Mouse (Mus musculus) lung, embryonic 16.5 days (tissue): ENCODE measurements at regions not wholly inside any gene's neighbourhood (a gene's known extent, or its start where the extent isn't known, plus 50 kb on each side); places are given as distances from the start of the nearest gene placed in this dataset.

ENCODE experiments used
- ATAC-seq: fragments of 200-750 bp; cut with Nextera tagmentation; 2 replicates; pipeline ENCODE4 v1.8.0; 2017; ENCODE audit warnings: low read depth, mild to moderate bottlenecking, moderate library complexity
- H3K27ac ChIP-seq: fragments of 300-500 bp; sonication (generic); 2 replicates; pipeline ENCODE4 v1.5.1; 2014; ENCODE audit warnings: mild to moderate bottlenecking, control low read depth, low read length
- H3K27me3 ChIP-seq: fragments of 300-500 bp; sonication (generic); 2 replicates; pipeline ENCODE4 v1.6.1; 2014; ENCODE audit warnings: low read depth, low read length, mixed read lengths; ENCODE audit not compliant: control insufficient read depth, insufficient read depth
- H3K36me3 ChIP-seq: fragments of 300-500 bp; sonication (generic); 2 replicates; pipeline ENCODE4 v1.6.1; 2014; ENCODE audit warnings: low read length; ENCODE audit not compliant: control insufficient read depth, insufficient read depth
- H3K4me1 ChIP-seq: fragments of 300-500 bp; sonication (generic); replicated peaks from 2 replicates; pipeline ENCODE4 v1.6.1; 2014; ENCODE audit warnings: low read length, mixed read lengths; ENCODE audit not compliant: control insufficient read depth, insufficient read depth
- H3K4me2 ChIP-seq: fragments of 300-500 bp; sonication (generic); 2 replicates; pipeline ENCODE4 v1.6.1; 2014; ENCODE audit warnings: low read depth, low read length, control low read depth
- H3K4me3 ChIP-seq: fragments of 300-500 bp; sonication (generic); 2 replicates; pipeline ENCODE4 v1.5.1; 2014; ENCODE audit warnings: mild to moderate bottlenecking, low read length, control low read depth
- H3K9ac ChIP-seq: fragments of 300-500 bp; sonication (generic); 2 replicates; pipeline ENCODE4 v1.6.1; 2014; ENCODE audit warnings: low read length, control low read depth
- H3K9me3 ChIP-seq: fragments of 300-500 bp; sonication (generic); 2 replicates; pipeline ENCODE4 v1.6.1; 2016; ENCODE audit warnings: low read length; ENCODE audit not compliant: control insufficient read depth
- WGBS: fragments of 180-500 bp; shearing (Covaris S2); extraction: QIAGEN DNeasy Blood & Tissue Kit; methylation state at CpG from one replicate; pipeline ENCODE4 v1.1.7; 2014; 5-methylcytosine and 5-hydroxymethylcytosine counted together

- Histone ChIP-seq H3K4me1 (no peaks in the 10 kb centered on the region), H3K27ac (no peak overlapping the region), H3K4me3 (no peak overlapping the region), H3K9me3 (no peaks in the 10 kb centered on the region), H3K9ac (no peak overlapping the region), H3K36me3 (no peaks in the 10 kb centered on the region), H3K27me3 (no peaks in the 10 kb centered on the region), H3K4me2 (no peak overlapping the region)
- ATAC-seq = no peak
- WGBS = 78% methylated on average over 1 of the region's 1 CpGs
Observed at GRCm38 (mm10) chr2:148133811-148134210, 87.0 kb upstream of the Foxa2 start.

DNA sequence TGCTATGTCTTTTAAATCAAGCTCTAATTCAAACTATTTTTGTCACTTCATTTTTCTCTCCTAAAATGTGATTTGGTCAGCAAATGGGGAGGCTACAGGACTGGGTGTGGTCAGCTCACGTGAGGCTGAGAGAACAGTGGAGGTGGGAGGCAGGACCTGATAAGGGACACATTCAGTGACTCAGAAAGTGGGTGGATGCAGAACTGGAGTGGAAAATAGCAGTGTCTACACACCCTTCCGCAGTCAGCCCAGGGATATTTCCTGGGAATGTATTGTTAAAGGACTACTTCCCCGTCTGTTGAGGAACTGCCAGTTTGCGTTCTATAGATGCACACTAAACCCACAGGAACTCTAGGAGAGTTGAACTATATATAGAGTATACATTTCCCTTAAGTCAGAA, 95.2 kb upstream of the Foxa2 start:
- H3K9me3 ChIP-seq = no peaks in the 10 kb centered on the region
- H3K4me3 ChIP-seq = no peak overlapping the region
- H3K27me3 ChIP-seq = no peaks in the 10 kb centered on the region
- peak; percentile 76 for ATAC-seq
- 57% methylated on average over 4 of the region's 4 CpGs for WGBS
- no peak overlapping the region for H3K27ac ChIP-seq
- H3K4me1 ChIP-seq = no peaks in the 10 kb centered on the region
- no peaks in the 10 kb centered on the region for H3K36me3 ChIP-seq
- no peak overlapping the region for H3K4me2 ChIP-seq
- H3K9ac ChIP-seq = no peak overlapping the region

- Histone ChIP-seq H3K27ac (no peak overlapping the region), H3K4me1 (0 out of 2 replicates have a peak, but pooled peaks cover 2% of the 10 kb centered on the region), H3K9ac (no peak overlapping the region), H3K27me3 (no peaks in the 10 kb centered on the region), H3K9me3 (no peaks in the 10 kb centered on the region), H3K4me3 (no peak overlapping the region), H3K36me3 (no peaks in the 10 kb centered on the region), H3K4me2 (no peak overlapping the region)
- WGBS = 41% methylated on average over 1 of the region's 1 CpGs
- no peak for ATAC-seq
Observed at GRCm38 (mm10) chr2:148144816-148145215, 98.0 kb upstream of the Foxa2 start.

DNA sequence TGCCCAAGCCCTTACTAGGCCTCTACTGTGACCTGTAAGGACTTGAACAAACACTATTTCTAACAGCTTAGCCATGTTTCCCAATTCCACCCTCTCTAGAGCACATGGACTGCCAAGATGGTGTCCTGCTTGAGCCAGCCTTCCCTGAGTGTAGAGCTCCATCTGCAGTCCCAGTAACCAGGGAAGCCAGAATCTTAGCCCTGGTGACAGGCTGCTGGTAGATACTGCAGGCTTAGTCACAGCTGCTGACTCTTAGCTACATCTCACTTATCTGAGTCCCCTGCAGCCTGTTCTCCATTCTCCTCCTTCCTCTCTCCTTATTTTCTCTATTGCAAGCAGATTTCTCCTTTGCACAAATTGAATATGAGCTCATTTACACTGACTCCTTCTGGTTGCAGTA, 101.5 kb upstream of the Foxa2 start:
- no peak overlapping the region for H3K4me2 ChIP-seq
- H3K4me1 ChIP-seq = 0 out of 2 replicates have a peak, but pooled peaks cover 2% of the 10 kb centered on the region
- no peaks in the 10 kb centered on the region for H3K9me3 ChIP-seq
- no peaks in the 10 kb centered on the region for H3K36me3 ChIP-seq
- H3K4me3 ChIP-seq = no peak overlapping the region
- no peak overlapping the region for H3K9ac ChIP-seq
- no peak for ATAC-seq
- H3K27me3 ChIP-seq = no peaks in the 10 kb centered on the region
- no peak overlapping the region for H3K27ac ChIP-seq

- H3K27me3 ChIP-seq = no peaks in the 10 kb centered on the region
- no peak overlapping the region for H3K4me3 ChIP-seq
- H3K9ac ChIP-seq = no peak overlapping the region
- no peaks in the 10 kb centered on the region for H3K9me3 ChIP-seq
- no peak for ATAC-seq
- WGBS = 71% methylated on average over 1 of the region's 1 CpGs
- H3K4me1 ChIP-seq = 0 out of 2 replicates have a peak, but pooled peaks cover 2% of the 10 kb centered on the region
- no peak overlapping the region for H3K4me2 ChIP-seq
- no peaks in the 10 kb centered on the region for H3K36me3 ChIP-seq
- H3K27ac ChIP-seq = no peak overlapping the region
Observed at GRCm38 (mm10) chr2:148149426-148149825, 102.7 kb upstream of the Foxa2 start.

- 56% methylated on average over 6 of the region's 6 CpGs for WGBS
- peak overlapping the region; percentile 25 for H3K27ac ChIP-seq
- H3K4me3 ChIP-seq = no peak overlapping the region
- no peak overlapping the region for H3K9ac ChIP-seq
- peak; percentile 67 for ATAC-seq
- no peaks in the 10 kb centered on the region for H3K4me1 ChIP-seq
- no peak overlapping the region for H3K4me2 ChIP-seq
- H3K9me3 ChIP-seq = no peaks in the 10 kb centered on the region
- no peaks in the 10 kb centered on the region for H3K27me3 ChIP-seq
- no peaks in the 10 kb centered on the region for H3K36me3 ChIP-seq
Observed at GRCm38 (mm10) chr2:148153513-148154271, 106.9 kb upstream of the Foxa2 start.

DNA sequence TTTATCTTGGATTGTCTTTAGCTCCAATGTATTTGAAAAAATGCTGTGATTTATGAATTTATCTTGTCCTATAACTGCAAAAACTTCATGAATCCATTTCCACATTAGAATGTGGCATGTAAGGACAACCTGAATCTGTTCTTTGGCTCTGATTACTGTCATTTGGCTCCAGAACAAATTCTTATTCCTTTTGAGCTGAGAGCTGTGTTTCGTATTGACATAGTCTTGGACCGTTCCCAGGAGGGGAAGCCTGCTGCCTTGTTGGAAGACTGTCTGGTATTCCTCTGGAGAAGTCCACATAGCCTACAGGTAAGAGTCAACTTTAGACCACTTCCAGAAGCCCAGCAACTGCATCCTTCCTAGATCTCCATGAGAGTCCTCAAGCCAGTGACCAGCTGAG, 109.4 kb upstream of the Foxa2 start:
- H3K4me3 ChIP-seq = no peak overlapping the region
- no peaks in the 10 kb centered on the region for H3K27me3 ChIP-seq
- H3K4me1 ChIP-seq = no peaks in the 10 kb centered on the region
- 55% methylated on average over 2 of the region's 2 CpGs for WGBS
- no peaks in the 10 kb centered on the region for H3K9me3 ChIP-seq
- no peak overlapping the region for H3K4me2 ChIP-seq
- H3K36me3 ChIP-seq = no peaks in the 10 kb centered on the region
- H3K27ac ChIP-seq = no peak overlapping the region
- no peak overlapping the region for H3K9ac ChIP-seq
- ATAC-seq = peak; percentile 47; the same call in 1 of the 2 replicates

GRCm38 (mm10) chr2:148159028-148159600, 112.3 kb upstream of the Foxa2 start:
- 66% methylated on average over 8 of the region's 8 CpGs for WGBS
- ATAC-seq = no peak

DNA sequence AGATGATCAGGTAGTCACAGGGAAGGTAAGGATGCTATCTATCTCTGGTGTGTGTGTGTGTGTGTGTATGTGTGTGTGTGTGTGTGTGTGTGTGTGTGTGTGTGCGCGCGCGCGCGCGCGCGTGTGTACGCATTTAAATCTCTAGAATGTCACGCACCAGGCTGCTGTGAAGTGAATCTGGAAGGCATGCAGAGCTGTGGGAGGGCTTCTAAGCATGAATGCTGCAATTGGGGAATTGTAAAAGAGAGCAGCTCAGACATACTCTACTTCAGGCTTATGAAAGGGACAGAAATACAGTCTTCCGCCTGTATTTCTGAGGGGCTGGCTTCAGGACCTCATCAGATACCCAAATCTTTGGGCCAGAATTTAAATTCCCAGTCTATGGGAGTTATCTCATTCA, 114.2 kb upstream of the Foxa2 start:
- Histone ChIP-seq H3K27ac (no peak overlapping the region), H3K27me3 (no peaks in the 10 kb centered on the region), H3K9ac (no peak overlapping the region), H3K36me3 (no peaks in the 10 kb centered on the region), H3K9me3 (no peaks in the 10 kb centered on the region), H3K4me2 (no peak overlapping the region), H3K4me3 (no peak overlapping the region), H3K4me1 (no peaks in the 10 kb centered on the region)
- no peak for ATAC-seq
- 87% methylated on average over 11 of the region's 12 CpGs for WGBS

More at GRCm38 (mm10) chr2:148159028-148159600, 112.3 kb upstream of the Foxa2 start:
- Histone ChIP-seq H3K27ac (no peak overlapping the region), H3K9ac (no peak overlapping the region), H3K4me3 (no peak overlapping the region), H3K27me3 (no peaks in the 10 kb centered on the region), H3K4me2 (no peak overlapping the region), H3K4me1 (no peaks in the 10 kb centered on the region), H3K9me3 (no peaks in the 10 kb centered on the region), H3K36me3 (no peaks in the 10 kb centered on the region)
